9 mouse cellular contexts compared by ENCODE assay signal in the genomic region with DNA sequence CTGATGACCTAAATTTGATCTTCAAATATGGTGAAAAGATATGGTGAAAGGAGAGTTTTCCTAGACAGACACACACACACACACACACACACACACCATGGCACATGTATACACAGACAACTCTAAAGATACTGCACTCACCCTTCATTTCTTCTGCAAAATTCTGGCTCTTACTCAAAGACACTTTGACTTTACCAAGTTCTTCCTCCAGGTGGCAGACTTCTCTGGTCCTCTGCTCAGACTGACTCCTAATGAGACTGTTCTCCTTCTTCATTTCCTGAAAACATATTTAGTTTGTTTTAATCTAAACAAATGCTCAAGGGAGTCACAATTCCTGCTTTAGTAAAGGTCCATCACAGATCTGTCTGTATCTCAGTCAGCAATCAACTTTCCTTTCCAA. TPM values are rescaled to one million over a fixed set of nuclear protein-coding genes. Genes with fewer than 3 reads are reported as not detected.
DNase-seq lines count a peak whose midpoint lies in the region; ATAC-seq and TF ChIP-seq lines count a peak whose summit lies in the region.
"Had no signal": no experiment of that assay in that cellular context is flagged by ENCODE, and none has a peak within 500 bp of the region (broad histone marks: within the 10 kb centered on the region; RNA-seq: fewer than 3 reads in every experiment).

No protein-coding gene starts in this region.

- H3K4me3 ChIP-seq in layer of hippocampus, adult 2 months = no peak overlapping the region
- no peak overlapping the region for H3K4me3 ChIP-seq in G1E (ENCODE audit: low read depth, low read length)
- no peak overlapping the region for H3K4me3 ChIP-seq in lung, postnatal 0 days (ENCODE audit: low read depth, low read length)

- no peak overlapping the region for H3K4me2 ChIP-seq in lung, postnatal 0 days (replicated peaks; ENCODE audit: low read depth, low read length)

- ATAC-seq in G1E (ENCODE audit: extremely low read depth, insufficient number of reproducible peaks, low FRiP score, poor library complexity, severe bottlenecking) = peak; percentile 66
- no peak for ATAC-seq in lung, postnatal 0 days

- no peaks in the 10 kb centered on the region for H3K27me3 ChIP-seq in G1E (ENCODE audit: insufficient read depth, low read length)
- H3K27me3 ChIP-seq in lung, postnatal 0 days (replicated peaks; ENCODE audit: insufficient read depth, low read length) = no peaks in the 10 kb centered on the region

- no peak overlapping the region for H3K9ac ChIP-seq in lung, postnatal 0 days (replicated peaks; ENCODE audit: low read depth)

- H3K9me3 ChIP-seq in G1E (replicated peaks) = no peaks in the 10 kb centered on the region
- no peaks in the 10 kb centered on the region for H3K9me3 ChIP-seq in lung, postnatal 0 days (ENCODE audit: low read length)

- TF ChIP-seq CTCF in layer of hippocampus, adult 2 months (conservative IDR thresholded peaks at IDR 0.05) = peak; percentile 79
- TF ChIP-seq CTCF in G1E (IDR thresholded peaks at IDR 0.05; ENCODE audit: low read depth, low read length) = peak; percentile 23; the same call in 1 of the 2 replicates
- peak; percentile 73 for TF ChIP-seq CTCF in lung, postnatal 0 days (IDR thresholded peaks at IDR 0.05)

- no peaks in the 10 kb centered on the region for H3K4me1 ChIP-seq in G1E (ENCODE audit: insufficient read depth, low read depth, low read length)
- no peaks in the 10 kb centered on the region for H3K4me1 ChIP-seq in lung, postnatal 0 days (ENCODE audit: insufficient read depth, low read depth, low read length)

- peaks cover 71% of the 10 kb centered on the region for H3K36me3 ChIP-seq in G1E (replicated peaks)
- H3K36me3 ChIP-seq in lung, postnatal 0 days (ENCODE audit: insufficient read depth, low read length) = 0 out of 2 replicates have a peak, but pooled peaks cover 9% of the 10 kb centered on the region

- H3K27ac ChIP-seq in layer of hippocampus, adult 2 months = no peak overlapping the region
- H3K27ac ChIP-seq in lung, postnatal 0 days (ENCODE audit: low read length) = no peak overlapping the region
- H3K27ac ChIP-seq: macrophage had no signal

- peak; percentile 63 for DNase-seq in adrenal gland, postnatal 10 days
- DNase-seq in adrenal gland, postnatal 4 days (ENCODE audit: low spot score in 2 of 2) = no peak
- no peak for DNase-seq in layer of hippocampus, adult 2 months (ENCODE audit: low spot score in 2 of 2)
- no peak for DNase-seq in layer of hippocampus, postnatal 36 days
- DNase-seq in G1E (ENCODE audit: low spot score) = peak; percentile 10
- peak; percentile 62 for DNase-seq in embryo, embryonic 10 days (ENCODE audit: low spot score)
- DNase-seq in lung, postnatal 0 days (ENCODE audit: low spot score) = peak; percentile 59
- DNase-seq in gastrocnemius, postnatal 4 days (ENCODE audit: low spot score in 2 of 2) = no peak

- TF ChIP-seq EP300 in lung, postnatal 0 days (IDR thresholded peaks at IDR 0.05) = no peak

RNA-seq across cellular contexts. Expression of gene Cenpf, which starts 26.0 kb away (rescaled TPM):
- total RNA-seq in adrenal gland, postnatal 10 days (2021) = 10 to 100 TPM; 12.0 to 16.0 TPM
- total RNA-seq in adrenal gland, postnatal 4 days (2021) = 10 to 100 TPM; 28.6 to 30.1 TPM
- 1 to 10 TPM; 1.1 to 1.4 TPM for total RNA-seq in layer of hippocampus, adult 2 months (2021)
- 1 to 10 TPM; 1.2 to 1.9 TPM for total RNA-seq in layer of hippocampus, postnatal 36 days (2021)
- 92.3 and 115 TPM in 2 replicates for total RNA-seq in G1E (2014; fragmentation: Nextera tagmentation)
- 42.3 and 43.9 TPM in 2 replicates for total RNA-seq in G1E (2017)
- 3.6 and 4.6 TPM in 2 replicates for polyA plus RNA-seq in G1E (2012)
- 4.1 and 6.3 TPM in 2 replicates for polyA plus RNA-seq in lung, postnatal 0 days (2015; fragmentation: Nextera tagmentation; extraction: Ambion mirVana)
- total RNA-seq in gastrocnemius, postnatal 4 days (2021) = 10 to 100 TPM; 15.0 to 25.3 TPM

Comparison
In these comparisons a context has a peak if more than half of its experiments do, and no peak if none do; other contexts are left out.
1. DNase-seq: peak in adrenal gland, postnatal 10 days (single experiment), G1E (single experiment), embryo, embryonic 10 days (single experiment) and lung, postnatal 0 days (single experiment); none in adrenal gland, postnatal 4 days (0 of 2), layer of hippocampus, adult 2 months (0 of 2), layer of hippocampus, postnatal 36 days (0 of 2) and gastrocnemius, postnatal 4 days (0 of 2).
2. CTCF ChIP-seq: peak in every context shown above with its lines; median percentile 79 in layer of hippocampus, adult 2 months; 73 in lung, postnatal 0 days; 23 in G1E.
3. RNA of gene Cenpf, which starts 26.0 kb away (total RNA-seq): 42.3 to 115 TPM in G1E, 28.6 to 30.1 TPM in adrenal gland, postnatal 4 days, 15.0 to 25.3 TPM in gastrocnemius, postnatal 4 days and 12.0 to 16.0 TPM in adrenal gland, postnatal 10 days; 1.2 to 1.9 TPM in layer of hippocampus, postnatal 36 days and 1.1 to 1.4 TPM in layer of hippocampus, adult 2 months; every median in the first group is over 4 times any median in the second.